Mouse (Mus musculus) small intestine, adult 2 months (tissue): Measurements from ENCODE around the gene Ndufa6.

Source experiments
- CTCF ChIP-seq: fragments of 200-500 bp; IDR thresholded peaks from 2 replicates; pipeline ENCODE4 v1.5.1; 2012; ENCODE audit warnings: low read depth, mild to moderate bottlenecking, control low read depth, inconsistent platforms, low read length, moderate library complexity, mixed read lengths; ENCODE audit not compliant: insufficient replicate concordance, insufficient read length; ENCODE audit errors: extremely low read depth
- POLR2A ChIP-seq: fragments of 200-500 bp; IDR thresholded peaks from 2 replicates; pipeline ENCODE4 v1.6.1; 2012; ENCODE audit warnings: low read depth, mild to moderate bottlenecking, control low read depth, inconsistent platforms, low read length, moderate library complexity

GRCm38 (mm10) chr15:82322195-82322594 is 31.9 kb downstream of the Ndufa6 start:
- TF ChIP-seq CTCF (no peak), POLR2A (no peak)
